Mouse (Mus musculus): ENCODE data around the gene Prrc2b. TPM values are rescaled to one million over a fixed set of nuclear protein-coding genes. Genes with fewer than 3 reads are reported as not detected.

The Prrc2b gene
- polyA plus RNA-seq, 1 experiment from 2014 or later = 49.7 TPM

GRCm38 (mm10) chr2:32119802-32120750 is 30.8 kb upstream of the Prrc2b start:
- no peaks in the 10 kb centered on the region for H3K4me1 ChIP-seq (ENCODE audit: control insufficient read depth, insufficient read depth, low read depth, low read length)
- H3K36me3 ChIP-seq (ENCODE audit: control insufficient read depth, insufficient read depth, low read length) = no peaks in the 10 kb centered on the region
- no peak overlapping the region for H3K4me3 ChIP-seq (ENCODE audit: low read length)
- ATAC-seq = no peak
- no peak overlapping the region for H3K9ac ChIP-seq (ENCODE audit: low read depth, low read length)
- WGBS = 88% methylated on average over 20 of the region's 20 CpGs
- no peak overlapping the region for H3K27ac ChIP-seq (ENCODE audit: low read depth, low read length)
- no peaks in the 10 kb centered on the region for H3K27me3 ChIP-seq (replicated peaks; ENCODE audit: control insufficient read depth, insufficient read depth, low read length)
- no peaks in the 10 kb centered on the region for H3K9me3 ChIP-seq (ENCODE audit: control insufficient read depth, low read length)
- H3K4me2 ChIP-seq (ENCODE audit: low read length) = no peak overlapping the region

DNA sequence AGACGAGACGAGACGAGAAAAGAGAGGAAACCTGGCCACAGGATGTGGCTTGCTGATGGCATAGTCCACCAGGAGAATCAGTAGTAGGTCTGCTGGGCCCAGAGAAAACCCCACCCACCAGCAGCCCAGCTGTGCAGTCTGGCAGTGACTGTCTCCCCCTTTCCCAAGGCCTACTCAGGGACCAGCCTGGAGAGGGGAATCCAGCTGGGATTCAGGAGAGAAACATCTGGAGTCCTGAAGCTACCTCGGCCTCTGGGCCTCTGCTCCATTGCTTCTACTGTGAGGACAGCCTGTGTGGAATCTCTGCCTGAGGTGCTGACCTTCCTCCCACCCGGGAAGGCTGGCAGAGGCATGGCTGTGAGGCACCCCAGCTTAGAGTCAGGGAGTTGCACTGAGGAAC is 29.7 kb upstream of the Prrc2b start:
- 82% methylated on average over 5 of the region's 5 CpGs for WGBS
- Histone ChIP-seq H3K4me3 (ENCODE audit: low read length) (no peak overlapping the region), H3K9ac (ENCODE audit: low read depth, low read length) (no peak overlapping the region), H3K36me3 (ENCODE audit: control insufficient read depth, insufficient read depth, low read length) (no peaks in the 10 kb centered on the region), H3K27ac (ENCODE audit: low read depth, low read length) (no peak overlapping the region), H3K27me3 (replicated peaks; ENCODE audit: control insufficient read depth, insufficient read depth, low read length) (no peaks in the 10 kb centered on the region), H3K4me2 (ENCODE audit: low read length) (no peak overlapping the region), H3K9me3 (ENCODE audit: control insufficient read depth, low read length) (no peaks in the 10 kb centered on the region), H3K4me1 (ENCODE audit: control insufficient read depth, insufficient read depth, low read depth, low read length) (no peaks in the 10 kb centered on the region)
- no peak for ATAC-seq

- no peaks in the 10 kb centered on the region for H3K36me3 ChIP-seq (ENCODE audit: control insufficient read depth, insufficient read depth, low read length)
- H3K9me3 ChIP-seq (ENCODE audit: control insufficient read depth, low read length) = no peaks in the 10 kb centered on the region
- ATAC-seq = no peak
- H3K4me3 ChIP-seq (ENCODE audit: low read length) = no peak overlapping the region
- no peak overlapping the region for H3K9ac ChIP-seq (ENCODE audit: low read depth, low read length)
- H3K4me2 ChIP-seq (ENCODE audit: low read length) = no peak overlapping the region
- no peaks in the 10 kb centered on the region for H3K4me1 ChIP-seq (ENCODE audit: control insufficient read depth, insufficient read depth, low read depth, low read length)
- no peaks in the 10 kb centered on the region for H3K27me3 ChIP-seq (replicated peaks; ENCODE audit: control insufficient read depth, insufficient read depth, low read length)
- no peak overlapping the region for H3K27ac ChIP-seq (ENCODE audit: low read depth, low read length)
- WGBS = 73% methylated on average over 2 of the region's 2 CpGs
Observed at GRCm38 (mm10) chr2:32121785-32122184, 29.1 kb upstream of the Prrc2b start.

DNA sequence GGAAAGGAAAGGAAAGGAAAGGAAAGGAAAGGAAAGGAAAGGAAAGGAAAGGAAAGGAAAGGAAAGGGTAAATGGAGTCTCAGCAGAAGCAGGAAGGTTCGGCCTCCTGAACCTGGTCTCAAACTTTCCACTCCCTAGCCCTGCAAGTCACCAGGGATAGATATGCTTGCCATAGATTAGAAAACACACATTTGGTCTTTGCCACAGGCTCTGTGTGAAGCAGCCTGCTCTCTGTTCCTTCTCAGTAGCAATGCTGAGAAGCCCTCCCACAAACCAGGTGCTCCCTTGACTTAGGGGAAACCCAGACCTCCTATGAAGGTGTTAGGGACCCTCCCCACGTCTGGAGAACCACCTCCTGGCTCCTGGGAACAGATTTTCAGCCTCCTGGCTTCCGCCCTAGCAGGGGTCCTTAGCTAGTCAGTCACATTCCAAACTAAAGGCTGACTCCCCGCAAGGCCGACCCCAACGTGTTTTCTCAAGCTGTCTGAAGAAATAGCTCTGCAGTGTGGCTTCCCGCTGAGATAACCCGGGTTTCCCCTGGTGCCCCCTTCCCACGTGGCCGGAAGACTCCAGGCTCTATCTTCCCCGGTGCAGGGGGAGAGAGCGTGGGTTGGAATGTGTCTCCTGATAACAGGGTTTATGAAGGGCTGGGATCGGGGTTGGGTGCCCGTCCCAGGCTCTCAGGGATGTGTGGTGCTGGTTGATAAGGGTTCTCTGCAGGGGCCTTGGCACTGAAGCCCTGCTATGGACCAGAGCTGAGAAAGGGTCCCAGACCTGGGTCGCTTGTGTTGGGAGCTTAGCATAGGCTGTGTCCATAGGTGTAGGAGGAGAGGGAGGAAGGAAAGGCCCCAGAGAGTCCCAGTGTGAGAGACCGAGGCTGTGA is 23.0 kb upstream of the Prrc2b start:
- H3K27me3 ChIP-seq (replicated peaks; ENCODE audit: control insufficient read depth, insufficient read depth, low read length) = no peaks in the 10 kb centered on the region
- H3K4me1 ChIP-seq (ENCODE audit: control insufficient read depth, insufficient read depth, low read depth, low read length) = peaks cover 3% of the 10 kb centered on the region; the same call in 1 of the 2 replicates
- H3K9ac ChIP-seq (ENCODE audit: low read depth, low read length) = no peak overlapping the region
- H3K4me3 ChIP-seq (ENCODE audit: low read length) = no peak overlapping the region
- H3K4me2 ChIP-seq (ENCODE audit: low read length) = no peak overlapping the region
- no peak for ATAC-seq
- no peaks in the 10 kb centered on the region for H3K36me3 ChIP-seq (ENCODE audit: control insufficient read depth, insufficient read depth, low read length)
- WGBS = 31% methylated on average over 16 of the region's 16 CpGs
- H3K27ac ChIP-seq (ENCODE audit: low read depth, low read length) = no peak overlapping the region
- H3K9me3 ChIP-seq (ENCODE audit: control insufficient read depth, low read length) = no peaks in the 10 kb centered on the region

DNA sequence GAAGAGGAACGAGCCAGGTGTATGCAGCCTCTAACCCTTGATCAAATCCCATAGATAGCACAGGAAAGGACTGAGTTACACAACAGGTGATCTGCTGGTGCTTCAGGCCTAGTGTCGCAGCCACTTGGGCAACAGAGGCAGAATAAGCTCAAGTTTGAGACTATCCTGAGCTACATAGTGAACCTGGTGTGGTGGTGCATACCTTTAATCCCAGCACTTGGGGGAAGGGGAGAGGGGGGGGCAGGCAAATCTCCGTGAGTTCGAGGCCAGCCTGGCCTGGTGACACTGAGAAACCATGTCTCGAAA is 22.4 kb upstream of the Prrc2b start:
- peaks cover 3% of the 10 kb centered on the region; the same call in 1 of the 2 replicates for H3K4me1 ChIP-seq (ENCODE audit: control insufficient read depth, insufficient read depth, low read depth, low read length)
- no peak overlapping the region for H3K4me2 ChIP-seq (ENCODE audit: low read length)
- no peak overlapping the region for H3K27ac ChIP-seq (ENCODE audit: low read depth, low read length)
- H3K27me3 ChIP-seq (replicated peaks; ENCODE audit: control insufficient read depth, insufficient read depth, low read length) = no peaks in the 10 kb centered on the region
- no peak overlapping the region for H3K4me3 ChIP-seq (ENCODE audit: low read length)
- no peak overlapping the region for H3K9ac ChIP-seq (ENCODE audit: low read depth, low read length)
- no peaks in the 10 kb centered on the region for H3K36me3 ChIP-seq (ENCODE audit: control insufficient read depth, insufficient read depth, low read length)
- no peak for ATAC-seq
- WGBS = 90% methylated on average over 5 of the region's 5 CpGs
- no peaks in the 10 kb centered on the region for H3K9me3 ChIP-seq (ENCODE audit: control insufficient read depth, low read length)

DNA sequence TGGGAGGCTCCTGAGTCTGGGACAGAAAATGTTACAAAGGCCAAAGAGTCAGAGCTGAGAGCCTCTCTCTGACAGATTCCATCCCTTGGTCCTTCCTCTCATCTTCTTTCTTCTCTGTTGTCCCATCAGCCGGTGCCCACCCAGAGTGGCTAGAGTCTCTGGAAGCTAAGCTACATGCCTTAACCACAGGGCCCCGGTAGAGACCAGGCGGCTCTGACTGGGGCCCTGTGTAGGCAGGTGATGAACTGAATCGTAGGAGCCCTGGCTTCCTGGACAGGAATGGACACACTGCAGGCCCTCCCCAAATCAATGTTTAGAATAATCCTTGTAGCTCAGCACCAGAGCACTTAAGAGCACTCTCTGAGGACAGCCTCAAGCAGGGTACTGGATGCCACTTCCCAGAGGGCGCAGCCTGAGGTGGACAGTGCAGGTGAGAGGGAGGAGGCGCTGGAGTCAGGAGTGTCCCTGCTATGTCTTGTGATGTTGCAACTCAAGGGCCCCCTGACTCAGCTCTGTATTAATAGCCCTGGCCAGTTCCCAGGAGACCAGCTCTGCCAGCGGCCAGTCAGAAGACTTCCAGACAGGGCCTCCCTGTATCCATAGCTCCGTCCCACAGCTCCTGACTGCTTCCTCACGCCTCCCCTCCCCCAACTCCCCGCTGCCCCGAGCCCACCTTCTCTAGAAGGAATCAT is 21.4 kb upstream of the Prrc2b start:
- no peaks in the 10 kb centered on the region for H3K27me3 ChIP-seq (replicated peaks; ENCODE audit: control insufficient read depth, insufficient read depth, low read length)
- no peak overlapping the region for H3K27ac ChIP-seq (ENCODE audit: low read depth, low read length)
- no peak overlapping the region for H3K4me2 ChIP-seq (ENCODE audit: low read length)
- peaks cover 3% of the 10 kb centered on the region; the same call in 1 of the 2 replicates for H3K4me1 ChIP-seq (ENCODE audit: control insufficient read depth, insufficient read depth, low read depth, low read length)
- H3K4me3 ChIP-seq (ENCODE audit: low read length) = no peak overlapping the region
- no peak for ATAC-seq
- no peaks in the 10 kb centered on the region for H3K36me3 ChIP-seq (ENCODE audit: control insufficient read depth, insufficient read depth, low read length)
- WGBS = 57% methylated on average over 11 of the region's 11 CpGs
- H3K9me3 ChIP-seq (ENCODE audit: control insufficient read depth, low read length) = no peaks in the 10 kb centered on the region
- no peak overlapping the region for H3K9ac ChIP-seq (ENCODE audit: low read depth, low read length)

DNA sequence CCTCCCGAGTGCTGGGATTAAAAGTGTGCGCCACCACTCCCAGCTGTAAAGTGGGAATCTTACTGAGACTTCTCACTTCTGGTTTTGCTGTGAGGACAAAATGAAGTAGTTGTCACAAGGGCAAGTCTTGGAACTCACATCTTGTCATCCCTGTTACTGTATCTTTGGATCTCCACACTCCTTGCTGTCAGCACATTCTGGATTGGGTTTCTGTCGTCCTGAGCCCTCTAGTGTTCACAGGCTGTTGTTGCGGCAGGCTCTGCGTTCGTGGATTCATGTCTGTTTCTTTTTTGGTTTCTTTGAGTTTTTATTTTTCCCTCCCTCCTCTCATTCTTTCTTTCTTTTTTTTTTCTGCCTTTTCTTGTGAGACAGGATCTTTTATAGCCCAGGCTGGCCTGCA is 20.4 kb upstream of the Prrc2b start:
- H3K4me1 ChIP-seq (ENCODE audit: control insufficient read depth, insufficient read depth, low read depth, low read length) = peaks cover 3% of the 10 kb centered on the region; the same call in 1 of the 2 replicates
- no peaks in the 10 kb centered on the region for H3K9me3 ChIP-seq (ENCODE audit: control insufficient read depth, low read length)
- no peak overlapping the region for H3K9ac ChIP-seq (ENCODE audit: low read depth, low read length)
- H3K4me3 ChIP-seq (ENCODE audit: low read length) = no peak overlapping the region
- ATAC-seq = no peak
- H3K4me2 ChIP-seq (ENCODE audit: low read length) = no peak overlapping the region
- no peaks in the 10 kb centered on the region for H3K36me3 ChIP-seq (ENCODE audit: control insufficient read depth, insufficient read depth, low read length)
- no peak overlapping the region for H3K27ac ChIP-seq (ENCODE audit: low read depth, low read length)
- no peaks in the 10 kb centered on the region for H3K27me3 ChIP-seq (replicated peaks; ENCODE audit: control insufficient read depth, insufficient read depth, low read length)
- 30% methylated on average over 6 of the region's 6 CpGs for whole genome bisulfite sequencing

DNA sequence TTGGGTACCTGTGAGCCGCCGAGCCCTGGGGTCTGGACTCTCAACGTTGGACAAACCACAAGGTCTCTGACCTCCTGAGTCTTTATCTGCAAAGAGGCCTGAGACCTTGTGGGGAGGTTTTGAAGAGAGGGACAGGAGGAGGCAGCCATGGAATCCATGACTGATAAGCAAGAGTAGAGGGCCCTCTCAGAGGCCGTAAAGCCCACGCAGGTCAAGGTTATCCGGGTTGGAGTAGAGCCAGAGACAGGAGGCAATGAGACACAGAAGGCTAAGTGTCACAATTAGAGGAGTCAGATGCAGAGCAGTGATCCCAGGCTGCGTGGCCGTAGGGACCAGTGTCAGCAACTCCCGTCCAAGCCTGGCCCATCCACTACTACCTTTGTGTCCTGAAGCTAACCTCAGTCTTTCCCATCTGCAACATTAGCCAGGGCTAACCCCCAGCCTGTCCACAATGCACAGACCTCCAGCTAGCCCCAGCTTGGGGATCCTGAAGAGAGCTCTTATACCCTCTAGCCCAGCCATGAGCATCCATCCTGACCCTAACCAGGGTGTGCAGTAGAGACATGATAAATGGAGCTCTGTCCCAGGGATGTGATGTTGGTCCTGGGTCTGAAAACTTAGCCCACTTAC is 19.6 kb upstream of the Prrc2b start:
- Histone ChIP-seq H3K27ac (ENCODE audit: low read depth, low read length) (no peak overlapping the region), H3K9me3 (ENCODE audit: control insufficient read depth, low read length) (no peaks in the 10 kb centered on the region), H3K36me3 (ENCODE audit: control insufficient read depth, insufficient read depth, low read length) (no peaks in the 10 kb centered on the region), H3K4me3 (ENCODE audit: low read length) (no peak overlapping the region), H3K27me3 (replicated peaks; ENCODE audit: control insufficient read depth, insufficient read depth, low read length) (no peaks in the 10 kb centered on the region), H3K4me2 (ENCODE audit: low read length) (no peak overlapping the region), H3K4me1 (ENCODE audit: control insufficient read depth, insufficient read depth, low read depth, low read length) (peaks cover 3% of the 10 kb centered on the region; the same call in 1 of the 2 replicates), H3K9ac (ENCODE audit: low read depth, low read length) (no peak overlapping the region)
- 88% methylated on average over 9 of the region's 9 CpGs for WGBS
- ATAC-seq = no peak
